Mouse (Mus musculus) heart, postnatal 0 days (tissue): ENCODE measurements at regions not wholly inside any gene's neighbourhood (a gene's known extent, or its start where the extent isn't known, plus 50 kb on each side); places are given as distances from the start of the nearest gene placed in this dataset.

Experiments
- CTCF ChIP-seq: IDR thresholded peaks from 2 replicates; pipeline ENCODE4 v1.5.1; 2016; ENCODE audit warnings: antibody characterized with exemption, control low read depth, low read depth
- EP300 ChIP-seq: IDR thresholded peaks from 2 replicates; pipeline ENCODE4 v1.6.1; 2016; ENCODE audit warnings: antibody characterized with exemption, low read depth

DNA sequence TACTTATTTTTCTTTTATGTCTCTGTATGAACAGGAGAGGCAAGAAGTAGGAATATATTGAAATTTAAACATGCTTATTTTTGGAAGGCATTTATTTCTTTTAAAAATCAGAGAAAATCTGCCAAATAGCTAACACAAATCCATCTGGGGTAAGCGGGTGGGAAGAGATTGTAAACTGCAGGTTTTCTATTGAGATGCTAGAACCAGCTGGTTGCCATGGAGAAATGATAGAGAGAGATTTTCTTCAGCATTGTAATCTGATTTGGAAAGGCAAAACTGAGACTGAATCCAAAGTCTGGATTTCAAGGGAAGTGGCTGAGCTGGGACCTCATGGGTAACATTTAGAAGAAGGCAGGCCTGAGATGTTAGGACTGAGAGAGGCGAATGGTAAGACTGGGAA, 226.6 kb upstream of the Sptlc3 start:
- TF ChIP-seq CTCF (no peak), EP300 (no peak)
